Mouse (Mus musculus): Measurements from ENCODE around the gene Srprb. TPM values are rescaled to one million over a fixed set of nuclear protein-coding genes. Genes with fewer than 3 reads are reported as not detected.

Gene Srprb
- polyA plus RNA-seq, 1 experiment from 2014 or later = 40.5 TPM

DNA sequence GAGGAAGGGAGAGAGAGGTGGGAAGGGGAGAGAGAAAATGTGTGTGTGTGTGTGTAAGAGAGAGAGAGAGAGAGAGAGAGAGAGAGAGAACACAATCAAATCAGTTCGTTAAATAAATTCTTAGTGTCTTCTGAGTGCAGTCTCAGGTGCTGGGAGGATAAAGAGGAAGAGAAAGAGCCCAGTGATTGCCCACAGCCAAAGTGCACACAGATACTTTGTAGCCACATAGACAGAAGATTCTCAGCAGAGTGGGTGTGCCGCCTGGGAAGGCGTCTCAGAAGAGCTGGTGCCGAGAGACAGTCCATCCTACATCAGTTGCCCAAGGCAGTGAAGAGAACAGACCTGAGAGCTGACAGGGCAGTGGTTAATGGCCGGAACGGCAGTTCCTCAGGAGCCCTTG, 12.3 kb upstream of the Srprb start:
- DNase-seq (ENCODE audit: low spot score) = no peak
- Histone ChIP-seq H3K4me2 (replicated peaks; ENCODE audit: low read depth, low read length) (no peak overlapping the region), H3K9ac (replicated peaks; ENCODE audit: low read depth) (no peak overlapping the region), H3K4me3 (ENCODE audit: low read depth, low read length) (no peak overlapping the region), H3K27me3 (replicated peaks; ENCODE audit: insufficient read depth, low read length) (no peaks in the 10 kb centered on the region), H3K9me3 (ENCODE audit: low read length) (no peaks in the 10 kb centered on the region), H3K27ac (ENCODE audit: low read length) (no peak overlapping the region), H3K4me1 (ENCODE audit: insufficient read depth, low read depth, low read length) (no peaks in the 10 kb centered on the region), H3K36me3 (ENCODE audit: insufficient read depth, low read length) (no peaks in the 10 kb centered on the region)
- 83% methylated on average over 6 of the region's 6 CpGs for WGBS
- no peak for ATAC-seq
- TF ChIP-seq EP300 (IDR thresholded peaks at IDR 0.05) = no peak
- TF ChIP-seq CTCF (IDR thresholded peaks at IDR 0.05) = no peak

DNA sequence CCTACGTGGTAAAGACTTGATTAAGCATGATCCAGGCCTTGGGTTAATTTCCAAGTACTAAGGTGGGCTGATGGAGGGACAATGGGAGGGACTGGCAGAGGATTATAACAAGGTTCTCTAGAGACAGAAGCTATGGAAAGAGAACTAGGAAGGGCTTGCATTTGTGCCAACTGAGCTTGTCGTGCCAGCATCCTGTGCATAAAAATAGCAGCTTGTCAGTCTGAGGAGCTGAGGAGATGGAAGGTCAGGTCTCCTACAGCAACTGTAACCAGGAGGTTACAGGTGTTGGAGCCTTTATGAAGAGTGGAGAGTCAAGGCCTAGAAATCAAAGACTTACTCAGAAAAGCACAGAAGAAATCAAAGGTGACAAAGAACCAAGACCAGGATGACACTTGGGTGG, 11.7 kb upstream of the Srprb start:
- no peak for DNase-seq (ENCODE audit: low spot score)
- no peak for ATAC-seq

DNA sequence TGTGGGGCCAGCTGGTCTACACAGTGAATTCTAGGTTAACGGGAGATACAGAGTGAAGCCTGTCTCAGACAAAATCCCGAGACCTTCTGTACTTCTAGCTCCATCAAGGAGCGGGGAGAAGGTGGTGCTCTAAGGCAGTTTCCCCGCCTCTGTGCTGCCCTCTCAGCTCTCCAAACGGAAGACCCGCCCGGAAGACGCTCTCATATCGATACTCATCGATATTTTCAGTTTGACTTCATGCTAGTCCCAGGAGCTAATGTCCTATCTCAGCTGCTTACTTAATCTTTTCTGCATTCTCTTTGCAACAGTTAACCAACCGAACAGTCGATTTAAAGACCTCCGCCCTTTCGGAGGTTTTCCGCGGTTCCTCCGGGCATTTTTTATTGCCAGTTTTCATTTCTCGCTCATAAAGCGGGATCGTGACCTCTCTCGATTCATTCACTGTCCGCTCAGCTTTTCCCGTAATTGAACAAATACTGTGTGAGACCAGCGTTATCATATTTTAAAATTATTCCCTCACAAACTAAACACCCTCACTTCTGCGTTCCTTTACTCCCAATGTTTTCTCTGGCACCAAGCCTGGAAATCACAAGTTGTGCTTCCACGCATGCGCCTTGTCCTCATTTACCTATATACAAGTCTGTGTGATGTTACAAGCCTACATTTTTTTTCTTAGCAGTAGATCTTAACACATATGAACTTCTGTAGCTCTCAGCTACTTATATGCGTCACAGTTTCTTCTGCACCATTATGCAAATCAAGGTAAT, 10.9 kb upstream of the Srprb start:
- peak; percentile 73 for DNase-seq (ENCODE audit: low spot score)

More for the DNA sequence above, 11.7 kb upstream of the Srprb start:
- no peak overlapping the region for H3K27ac ChIP-seq (ENCODE audit: low read length)
- H3K4me1 ChIP-seq (ENCODE audit: insufficient read depth, low read depth, low read length) = no peaks in the 10 kb centered on the region
- H3K4me3 ChIP-seq (ENCODE audit: low read depth, low read length) = no peak overlapping the region
- H3K9ac ChIP-seq (replicated peaks; ENCODE audit: low read depth) = no peak overlapping the region
- H3K4me2 ChIP-seq (replicated peaks; ENCODE audit: low read depth, low read length) = no peak overlapping the region
- H3K27me3 ChIP-seq (replicated peaks; ENCODE audit: insufficient read depth, low read length) = no peaks in the 10 kb centered on the region
- TF ChIP-seq EP300 (IDR thresholded peaks at IDR 0.05) (no peak), CTCF (IDR thresholded peaks at IDR 0.05) (no peak)
- H3K36me3 ChIP-seq (ENCODE audit: insufficient read depth, low read length) = no peaks in the 10 kb centered on the region
- H3K9me3 ChIP-seq (ENCODE audit: low read length) = no peaks in the 10 kb centered on the region
- 65% methylated on average over 2 of the region's 2 CpGs for WGBS

DNA sequence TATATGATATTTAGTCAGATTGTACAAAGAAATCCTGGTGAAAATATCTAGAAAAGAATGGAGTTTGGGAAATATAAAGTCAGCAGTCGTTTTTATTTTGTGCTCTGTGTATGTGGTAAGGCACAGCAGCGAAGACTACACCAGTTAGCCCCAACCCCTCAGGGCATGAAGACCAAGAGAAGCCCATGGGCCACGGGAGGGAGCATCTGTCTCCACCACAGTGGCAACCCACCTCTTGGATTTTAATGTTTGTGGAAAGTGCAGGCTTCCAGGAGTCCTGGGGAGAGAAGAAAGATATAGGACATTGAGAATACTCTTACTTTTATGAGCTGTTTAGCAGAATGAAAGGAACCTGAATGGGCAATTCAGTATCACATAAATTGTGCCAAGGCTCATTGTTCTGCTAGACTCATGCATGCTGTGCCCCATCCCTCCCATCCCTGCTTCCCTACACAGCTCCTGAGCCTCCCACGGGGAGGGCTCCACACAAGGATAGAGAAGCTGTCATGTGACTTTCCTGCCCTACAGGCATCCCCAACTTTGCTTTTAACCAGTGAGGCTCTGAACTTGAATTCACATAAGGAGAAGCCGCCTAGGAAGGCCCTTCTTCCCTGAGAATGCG, 7.0 kb upstream of the Srprb start:
- H3K4me3 ChIP-seq (ENCODE audit: low read depth, low read length) = no peak overlapping the region
- H3K36me3 ChIP-seq (ENCODE audit: insufficient read depth, low read length) = no peaks in the 10 kb centered on the region
- H3K4me2 ChIP-seq (replicated peaks; ENCODE audit: low read depth, low read length) = no peak overlapping the region
- WGBS = 62% methylated on average over 6 of the region's 6 CpGs
- H3K27ac ChIP-seq (ENCODE audit: low read length) = no peak overlapping the region
- H3K9ac ChIP-seq (replicated peaks; ENCODE audit: low read depth) = no peak overlapping the region
- ATAC-seq = no peak
- no peak for TF ChIP-seq EP300 (IDR thresholded peaks at IDR 0.05)
- no peak for TF ChIP-seq CTCF (IDR thresholded peaks at IDR 0.05)
- no peaks in the 10 kb centered on the region for H3K4me1 ChIP-seq (ENCODE audit: insufficient read depth, low read depth, low read length)
- no peaks in the 10 kb centered on the region for H3K9me3 ChIP-seq (ENCODE audit: low read length)
- no peaks in the 10 kb centered on the region for H3K27me3 ChIP-seq (replicated peaks; ENCODE audit: insufficient read depth, low read length)
- DNase-seq (ENCODE audit: low spot score) = no peak

More for the DNA sequence above, 10.9 kb upstream of the Srprb start:
- Histone ChIP-seq H3K27ac (ENCODE audit: low read length) (no peak overlapping the region), H3K9ac (replicated peaks; ENCODE audit: low read depth) (no peak overlapping the region), H3K4me1 (ENCODE audit: insufficient read depth, low read depth, low read length) (no peaks in the 10 kb centered on the region), H3K27me3 (replicated peaks; ENCODE audit: insufficient read depth, low read length) (no peaks in the 10 kb centered on the region), H3K4me2 (replicated peaks; ENCODE audit: low read depth, low read length) (peak overlapping the region; percentile 39), H3K9me3 (ENCODE audit: low read length) (no peaks in the 10 kb centered on the region), H3K36me3 (ENCODE audit: insufficient read depth, low read length) (no peaks in the 10 kb centered on the region), H3K4me3 (ENCODE audit: low read depth, low read length) (peak overlapping the region; percentile 20)
- no peak; the same call in 1 of the 2 replicates for ATAC-seq
- 47% methylated on average over 28 of the region's 28 CpGs for WGBS
- TF ChIP-seq CTCF (IDR thresholded peaks at IDR 0.05) (no peak), EP300 (IDR thresholded peaks at IDR 0.05) (no peak)

DNA sequence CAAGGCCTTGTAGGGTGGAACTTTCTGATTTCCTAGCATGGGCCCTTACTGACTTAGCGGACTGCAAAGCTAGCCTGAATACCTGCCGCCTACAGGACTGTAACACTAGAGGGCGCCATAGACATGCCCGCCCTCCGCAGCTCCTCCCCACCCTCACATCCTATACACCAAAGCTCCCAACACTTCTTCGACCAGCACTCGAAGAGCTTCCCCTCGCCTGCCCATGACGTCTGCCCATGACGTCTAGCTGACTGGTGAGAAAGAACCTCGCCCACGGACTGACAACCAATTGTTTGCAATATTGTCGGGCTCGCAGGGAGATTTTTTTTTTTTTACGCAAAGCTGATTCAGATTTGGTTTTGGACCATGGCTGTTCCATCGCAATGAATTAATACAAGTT, 5.9 kb upstream of the Srprb start:
- 9% methylated on average over 16 of the region's 16 CpGs for WGBS
- no peak overlapping the region for H3K27ac ChIP-seq (ENCODE audit: low read length)
- no peaks in the 10 kb centered on the region for H3K27me3 ChIP-seq (replicated peaks; ENCODE audit: insufficient read depth, low read length)
- no peaks in the 10 kb centered on the region for H3K36me3 ChIP-seq (ENCODE audit: insufficient read depth, low read length)
- H3K9ac ChIP-seq (replicated peaks; ENCODE audit: low read depth) = no peak overlapping the region
- H3K4me3 ChIP-seq (ENCODE audit: low read depth, low read length) = no peak overlapping the region
- 0 out of 2 replicates have a peak overlapping the region, but pooled peaks have one; percentile 33 for H3K4me2 ChIP-seq (replicated peaks; ENCODE audit: low read depth, low read length)
- TF ChIP-seq CTCF (IDR thresholded peaks at IDR 0.05) = peak; percentile 96
- no peak for TF ChIP-seq EP300 (IDR thresholded peaks at IDR 0.05)
- DNase-seq (ENCODE audit: low spot score) (peak; percentile 96), ATAC-seq (peak; percentile 95)
- H3K9me3 ChIP-seq (ENCODE audit: low read length) = no peaks in the 10 kb centered on the region
- H3K4me1 ChIP-seq (ENCODE audit: insufficient read depth, low read depth, low read length) = no peaks in the 10 kb centered on the region

DNA sequence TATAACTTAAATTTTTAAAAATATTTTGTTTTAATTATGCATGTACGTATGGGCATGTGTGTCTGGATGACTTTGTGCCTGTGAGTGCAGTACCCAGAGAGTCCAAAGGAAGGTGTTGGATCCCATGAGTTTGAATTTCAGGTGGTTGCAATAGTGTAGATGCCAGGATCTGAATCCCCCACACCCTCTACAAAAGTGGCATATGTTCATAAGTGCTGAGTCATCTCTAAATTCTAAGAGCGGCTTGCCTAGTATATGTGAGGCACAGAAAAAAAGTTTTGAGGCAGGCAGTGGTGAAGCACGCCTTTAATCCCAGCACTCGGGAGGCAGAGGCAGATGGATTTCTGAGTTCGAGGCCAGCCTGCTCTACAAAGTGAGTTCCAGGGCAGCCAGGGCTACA, 3.8 kb upstream of the Srprb start:
- Histone ChIP-seq H3K9ac (replicated peaks; ENCODE audit: low read depth) (no peak overlapping the region), H3K27me3 (replicated peaks; ENCODE audit: insufficient read depth, low read length) (no peaks in the 10 kb centered on the region), H3K9me3 (ENCODE audit: low read length) (no peaks in the 10 kb centered on the region), H3K27ac (ENCODE audit: low read length) (no peak overlapping the region), H3K4me1 (ENCODE audit: insufficient read depth, low read depth, low read length) (no peaks in the 10 kb centered on the region), H3K36me3 (ENCODE audit: insufficient read depth, low read length) (no peaks in the 10 kb centered on the region), H3K4me3 (ENCODE audit: low read depth, low read length) (no peak overlapping the region), H3K4me2 (replicated peaks; ENCODE audit: low read depth, low read length) (no peak overlapping the region)
- no peak for TF ChIP-seq EP300 (IDR thresholded peaks at IDR 0.05)
- no peak for TF ChIP-seq CTCF (IDR thresholded peaks at IDR 0.05)
- WGBS = 84% methylated on average over 5 of the region's 5 CpGs
- no peak for ATAC-seq
- no peak for DNase-seq (ENCODE audit: low spot score)
